Mouse (Mus musculus) olfactory bulb, adult 2 months (tissue): ENCODE results near the gene Igfbp5.

Experiments used
- CTCF ChIP-seq: fragments of 200-500 bp; IDR thresholded peaks from 2 replicates; pipeline ENCODE4 v1.5.1; 2012; ENCODE audit warnings: low read depth, mild to moderate bottlenecking, low read length, moderate library complexity; ENCODE audit not compliant: insufficient read depth
- POLR2A ChIP-seq: fragments of 200-500 bp; IDR thresholded peaks from 2 replicates; pipeline ENCODE4 v1.6.1; 2012; ENCODE audit warnings: mild to moderate bottlenecking, low read depth, low read length, moderate library complexity; ENCODE audit not compliant: insufficient read depth

DNA sequence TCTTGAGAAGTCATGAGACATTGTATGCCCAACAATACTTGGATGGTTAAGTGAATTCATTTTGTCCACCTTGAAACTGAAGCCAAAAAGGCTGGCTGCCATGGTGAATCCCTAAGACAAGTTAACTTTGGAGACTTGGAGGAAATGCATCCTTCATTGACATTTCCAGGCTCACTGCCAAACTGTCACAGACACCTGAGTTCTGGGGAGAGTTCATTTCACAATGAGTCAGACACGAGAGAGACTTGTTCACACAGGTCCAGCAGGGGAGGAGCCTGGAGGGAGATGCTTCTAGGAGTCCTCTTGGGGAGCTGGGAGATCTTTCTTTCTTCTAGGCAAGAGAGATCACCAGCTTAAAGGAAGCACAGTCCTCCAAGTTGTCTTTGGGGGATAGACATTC is 13.2 kb upstream of the Igfbp5 start:
- TF ChIP-seq POLR2A (no peak), CTCF (no peak)
